Mouse (Mus musculus) left cerebral cortex, postnatal 4 days (tissue): ENCODE data around the gene Dppa3. TPM values are rescaled to one million over a fixed set of nuclear protein-coding genes. Genes with fewer than 3 reads are reported as not detected.
"Not testable (repeated sequence)": the region's sequence is repeated elsewhere in the genome, so short reads cannot be mapped to it uniquely, and the experiment has no call there.

Source experiments
- DNase-seq: peaks from one replicate; pipeline ENCODE4 v3.0.0-alpha.2; 2022
- intact Hi-C: fragments of 180-260 bp; cut with DNase I; formaldehyde crosslinking; loops from one replicate; pipeline ENCODE4 v1.15.1; 2025
- total RNA-seq, 2 experiments: library from RNA; stranded (reverse); gene quantifications; 2 replicates each; pipeline ENCODE4 v1.2.3; 2021

Gene Dppa3
- total RNA-seq, 2 experiments from 2014 or later = not detected

- peak; percentile 7 for DNase-seq
- intact Hi-C loops = no loop called here
Observed at GRCm38 (mm10) chr6:122609377-122609728, 16.9 kb upstream of the Dppa3 start.

- intact Hi-C loops = no loop called here
- peak; percentile 49 for DNase-seq
Observed at GRCm38 (mm10) chr6:122609771-122610170, 16.4 kb upstream of the Dppa3 start, which contains the start of gene Gdf3. Gene Gdf3, minus strand, starts transcription at chr6:122610087.

- DNase-seq = no peak
- intact Hi-C loops = no loop called here
Observed at GRCm38 (mm10) chr6:122612426-122612825, 13.8 kb upstream of the Dppa3 start.

GRCm38 (mm10) chr6:122614047-122614446 is 12.2 kb upstream of the Dppa3 start:
- DNase-seq = peak; percentile 11
- intact Hi-C loops = no loop called here

- no peak for DNase-seq
- intact Hi-C loops = no loop called here
Observed at GRCm38 (mm10) chr6:122616022-122616421, 10.2 kb upstream of the Dppa3 start.

GRCm38 (mm10) chr6:122621066-122621465 is 5.1 kb upstream of the Dppa3 start:
- DNase-seq = no peak
- intact Hi-C loops = no loop called here

- intact Hi-C loops = no loop called here
- no peak for DNase-seq
Observed at GRCm38 (mm10) chr6:122624480-122624879, 1.7 kb upstream of the Dppa3 start.

- intact Hi-C loops = no loop called here
- no peak for DNase-seq
Observed at GRCm38 (mm10) chr6:122625156-122625555, 1.1 kb upstream of the Dppa3 start.

- no peak for DNase-seq
- intact Hi-C loops = no loop called here
Observed at GRCm38 (mm10) chr6:122627469-122628108, 1.4 kb downstream of the Dppa3 start.

GRCm38 (mm10) chr6:122633411-122633810 is 7.2 kb downstream of the Dppa3 start:
- intact Hi-C loops = no loop called here

GRCm38 (mm10) chr6:122635315-122635714 is 9.1 kb downstream of the Dppa3 start:
- DNase-seq = no peak
- intact Hi-C loops = no loop called here

More at GRCm38 (mm10) chr6:122633411-122633810, 7.2 kb downstream of the Dppa3 start:
- DNase-seq = peak; percentile 13

- intact Hi-C loops = no loop called here
- no peak for DNase-seq
Observed at GRCm38 (mm10) chr6:122636666-122637065, 10.5 kb downstream of the Dppa3 start.

GRCm38 (mm10) chr6:122637566-122637965 is 11.4 kb downstream of the Dppa3 start:
- DNase-seq, intact Hi-C loops: not testable (repeated sequence)

- DNase-seq, intact Hi-C loops: not testable (repeated sequence)
Observed at GRCm38 (mm10) chr6:122644196-122644595, 18.0 kb downstream of the Dppa3 start.

- intact Hi-C loops = no loop called here
- DNase-seq = no peak
Observed at GRCm38 (mm10) chr6:122649903-122650302, 23.7 kb downstream of the Dppa3 start.

- intact Hi-C loops = no loop called here
- no peak for DNase-seq
Observed at GRCm38 (mm10) chr6:122650398-122650980, 24.3 kb downstream of the Dppa3 start.

GRCm38 (mm10) chr6:122654301-122654700 is 28.1 kb downstream of the Dppa3 start:
- intact Hi-C loops = no loop called here
- no peak for DNase-seq

- intact Hi-C loops = no loop called here
- no peak for DNase-seq
Observed at GRCm38 (mm10) chr6:122657630-122658029, 31.4 kb downstream of the Dppa3 start.

GRCm38 (mm10) chr6:122659567-122659966 is 33.4 kb downstream of the Dppa3 start:
- no peak for DNase-seq
- intact Hi-C loops = no loop called here

- peak; percentile 39 for DNase-seq
- intact Hi-C loops = loop anchor here (10.0 kb wide), 2 partner anchors 124 to 214 kb away; partner anchors contain the start of gene Necap1
Observed at GRCm38 (mm10) chr6:122660601-122661379, 34.6 kb downstream of the Dppa3 start.

- peak; percentile 28 for DNase-seq
- intact Hi-C loops = loop anchor here (10.0 kb wide), 2 partner anchors 122 to 212 kb away; partner anchors contain the start of gene Necap1
Observed at GRCm38 (mm10) chr6:122662551-122663264, 36.5 kb downstream of the Dppa3 start.
